Mouse (Mus musculus) heart, postnatal 36 days (tissue): Measurements from ENCODE around the gene Rbm44. TPM values are rescaled to one million over a fixed set of nuclear protein-coding genes. Genes with fewer than 3 reads are reported as not detected.
A peak's percentile ranks its signal among the peaks of the same experiment; 100 is the strongest.

Experiments used
- DNase-seq, 2 experiments: peaks; one replicate each; pipeline ENCODE4 v3.0.0; 2021 to 2022
- intact Hi-C: fragments of 180-260 bp; cut with DNase I; formaldehyde crosslinking; loops from one replicate; pipeline ENCODE4 v1.15.1; 2025
- total RNA-seq, 2 experiments: library from RNA; stranded (reverse); gene quantifications; 2 replicates each; pipeline ENCODE4 v1.2.3; 2021

The Rbm44 gene
- total RNA-seq, 2 experiments from 2014 or later = not detected

GRCm38 (mm10) chr1:91176871-91177270, 32.0 kb downstream of the Rbm44 start:
- peak in 1 of 2 experiments; percentile 15 for DNase-seq
- intact Hi-C loops = loop anchor here (5.0 kb wide), 1 partner anchor 205 kb away; no protein-coding TSS in a partner anchor

DNA sequence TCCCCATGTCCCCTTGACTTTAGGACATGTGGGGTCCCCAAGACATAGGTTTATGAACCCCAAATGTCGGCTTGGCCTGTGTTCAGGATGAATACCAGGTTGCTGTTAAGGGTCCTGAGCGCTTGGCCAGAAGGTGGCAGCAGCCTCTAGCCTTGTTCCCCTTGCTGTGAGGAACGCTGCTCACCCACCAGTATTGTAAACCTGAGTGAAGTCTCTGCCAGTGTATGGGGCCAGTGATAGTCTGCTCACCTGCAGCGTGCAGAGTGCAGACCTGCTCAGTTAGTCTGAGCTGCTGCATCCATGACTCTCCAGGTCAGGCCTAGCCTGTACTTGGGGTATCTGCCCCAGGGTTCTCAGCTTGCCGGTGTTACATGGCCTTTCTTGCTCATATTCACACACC, 34.2 kb downstream of the Rbm44 start:
- intact Hi-C loops = loop anchor here (1.0 to 5.0 kb wide), 3 partner anchors 32 to 207 kb away; no protein-coding TSS in a partner anchor
- DNase-seq = peak; percentile 69 to 71

- peak; percentile 46 to 53 for DNase-seq
- intact Hi-C loops = loop anchor here (1.0 to 5.0 kb wide), 3 partner anchors 32 to 207 kb away; no protein-coding TSS in a partner anchor
Observed at GRCm38 (mm10) chr1:91179533-91180173, 34.8 kb downstream of the Rbm44 start, which contains the start of gene Ramp1. Gene Ramp1 (plus strand): TSS chr1:91179822.

- DNase-seq = no peak
- intact Hi-C loops = no loop called here
Observed at GRCm38 (mm10) chr1:91180174-91180565, 35.3 kb downstream of the Rbm44 start.

- peak in 1 of 2 experiments; percentile 13 for DNase-seq
- intact Hi-C loops = no loop called here
Observed at GRCm38 (mm10) chr1:91180723-91181122, 35.8 kb downstream of the Rbm44 start.

DNA sequence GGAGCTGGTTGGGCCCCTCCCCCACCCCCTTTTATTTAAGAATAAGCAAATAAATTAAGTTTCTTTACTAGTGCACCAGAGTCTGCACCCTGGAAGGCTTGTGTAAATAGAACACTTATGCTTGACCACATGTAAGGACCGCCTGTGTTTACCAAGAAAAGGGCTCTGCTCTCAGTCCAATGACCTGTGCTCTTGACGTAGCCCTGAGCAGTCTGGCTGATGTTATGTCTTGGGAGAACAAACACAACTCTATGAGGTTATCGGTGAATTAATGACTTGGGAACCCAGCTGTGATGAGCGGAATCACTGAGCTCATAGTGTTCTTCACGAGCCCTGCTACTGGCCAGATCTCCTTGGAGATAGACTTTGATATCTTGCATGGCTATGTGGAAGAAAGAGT, 36.4 kb downstream of the Rbm44 start:
- intact Hi-C loops = no loop called here

DNA sequence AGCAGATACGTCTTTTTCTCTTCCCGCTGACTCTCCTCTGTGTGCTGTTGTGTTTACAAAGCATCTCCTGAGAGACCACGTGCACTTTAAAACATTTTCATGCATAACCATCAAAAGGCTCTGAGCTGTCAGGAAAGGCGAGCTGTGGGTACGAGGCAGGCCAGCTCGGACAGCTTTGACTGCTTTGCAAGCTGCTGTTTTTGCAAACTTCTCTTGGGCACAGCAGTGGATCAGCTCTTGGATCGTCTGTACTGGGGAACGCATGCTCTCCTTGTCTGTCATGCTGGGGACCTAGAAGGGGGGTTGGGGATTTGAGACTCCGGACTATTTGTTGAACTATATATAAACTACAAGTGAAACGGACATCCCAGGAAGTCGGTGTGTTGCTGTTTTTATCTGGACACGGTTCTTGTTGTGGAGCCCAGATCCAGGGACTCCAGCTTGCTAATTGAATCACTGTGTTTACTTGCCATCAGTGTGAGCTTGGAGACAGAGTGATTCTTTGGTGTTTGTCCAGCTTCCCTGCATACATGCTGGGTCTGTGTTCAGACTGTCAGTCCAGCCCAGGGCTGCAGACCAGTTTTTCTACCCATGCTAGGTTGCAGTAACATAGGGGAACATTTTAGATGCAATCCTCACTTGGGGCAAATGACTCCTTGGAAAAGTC, 37.0 kb downstream of the Rbm44 start:
- peak in 1 of 2 experiments; percentile 12 for DNase-seq
- intact Hi-C loops = no loop called here

More for the DNA sequence above, 36.4 kb downstream of the Rbm44 start:
- DNase-seq = no peak

DNA sequence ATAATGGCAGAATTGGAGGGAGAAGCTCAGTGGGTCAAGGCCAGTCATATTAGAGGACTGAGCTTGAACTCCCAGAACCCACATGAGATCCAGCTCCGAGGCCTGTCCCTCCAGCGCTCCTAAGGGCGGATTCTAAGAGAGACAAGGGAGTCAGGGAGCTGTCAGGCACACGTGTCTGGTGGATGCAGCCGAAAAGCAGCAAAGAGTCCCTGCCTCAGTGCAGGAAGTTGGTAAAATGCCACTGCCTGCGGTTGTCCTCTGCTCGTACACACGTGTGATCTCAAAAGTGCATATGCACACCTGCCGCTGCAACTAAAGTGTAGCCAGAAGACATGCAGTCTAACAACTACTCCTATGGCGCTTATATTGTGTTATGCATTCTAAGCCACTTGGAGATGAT, 38.4 kb downstream of the Rbm44 start:
- intact Hi-C loops = no loop called here
- no peak for DNase-seq

DNA sequence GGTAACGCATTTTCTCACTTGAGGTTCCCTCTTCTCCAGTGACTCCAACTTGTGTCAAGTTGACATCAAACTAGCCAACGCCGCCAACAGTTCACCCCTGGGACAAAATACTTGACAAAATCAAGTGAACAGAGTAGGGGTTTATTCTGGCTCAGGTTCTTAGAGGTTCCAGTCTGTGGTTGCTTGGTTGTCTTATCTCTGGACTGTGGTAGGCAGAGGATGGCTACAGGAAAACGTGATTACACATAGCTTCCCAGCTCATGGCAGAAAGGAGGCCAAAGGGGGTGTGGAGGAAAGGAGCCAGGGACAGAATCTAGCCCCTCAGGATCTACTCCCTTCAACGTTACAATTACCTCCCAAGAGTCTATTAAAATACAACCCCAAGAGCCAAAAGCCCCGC, 41.8 kb downstream of the Rbm44 start:
- no peak for DNase-seq
- intact Hi-C loops = no loop called here

DNA sequence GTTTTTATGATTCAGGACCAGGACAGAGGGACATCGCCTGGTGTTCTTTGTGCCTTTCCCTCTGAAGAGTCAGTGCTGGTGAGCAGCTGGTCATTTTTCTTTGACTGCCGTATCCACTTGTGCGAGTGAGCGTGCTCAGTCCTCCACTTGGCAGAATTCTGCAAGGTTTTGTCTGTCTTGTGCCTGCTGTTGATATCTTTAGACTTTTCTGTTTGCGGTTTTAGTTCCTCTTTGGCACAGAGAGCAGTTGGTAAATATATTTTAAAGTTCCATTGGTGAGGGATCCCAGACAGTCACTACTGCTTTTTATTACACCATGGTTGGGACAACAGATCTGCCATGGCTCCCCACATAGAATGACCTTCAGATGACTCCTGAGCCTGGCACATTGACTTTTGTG, 42.4 kb downstream of the Rbm44 start:
- intact Hi-C loops = no loop called here
- DNase-seq = no peak

GRCm38 (mm10) chr1:91187786-91188640, 43.1 kb downstream of the Rbm44 start:
- intact Hi-C loops = no loop called here
- no peak for DNase-seq

DNA sequence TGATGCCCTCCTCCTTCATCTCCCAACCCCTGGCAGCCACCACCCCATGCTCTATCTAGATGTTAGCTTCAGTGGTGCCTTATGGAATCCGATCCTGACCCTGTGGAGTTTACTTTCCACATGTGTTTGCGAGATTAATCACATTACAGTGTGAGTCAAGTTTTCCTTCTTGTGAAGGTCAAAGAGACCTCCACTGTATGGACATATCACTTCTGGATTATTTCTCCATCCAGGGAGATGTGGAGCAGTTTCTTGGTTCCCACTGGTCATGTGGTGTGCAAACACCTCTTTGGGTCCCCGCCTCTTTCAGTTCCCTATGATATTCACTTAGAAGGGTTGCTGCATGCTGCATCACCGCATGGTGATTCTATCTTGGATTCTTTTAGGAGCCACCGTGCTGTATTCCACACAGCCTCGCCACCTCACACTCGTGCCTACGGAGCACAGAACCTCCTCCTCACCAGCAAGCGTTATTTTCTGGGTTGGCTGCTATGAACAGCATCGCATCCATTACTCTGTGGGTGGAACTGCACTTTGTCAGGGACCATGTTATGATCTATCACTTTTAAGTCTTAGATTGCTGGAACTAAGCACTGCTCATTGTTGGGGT, 44.1 kb downstream of the Rbm44 start:
- intact Hi-C loops = no loop called here
- no peak for DNase-seq

GRCm38 (mm10) chr1:91192184-91192583, 47.3 kb downstream of the Rbm44 start:
- intact Hi-C loops = no loop called here
- no peak for DNase-seq

DNA sequence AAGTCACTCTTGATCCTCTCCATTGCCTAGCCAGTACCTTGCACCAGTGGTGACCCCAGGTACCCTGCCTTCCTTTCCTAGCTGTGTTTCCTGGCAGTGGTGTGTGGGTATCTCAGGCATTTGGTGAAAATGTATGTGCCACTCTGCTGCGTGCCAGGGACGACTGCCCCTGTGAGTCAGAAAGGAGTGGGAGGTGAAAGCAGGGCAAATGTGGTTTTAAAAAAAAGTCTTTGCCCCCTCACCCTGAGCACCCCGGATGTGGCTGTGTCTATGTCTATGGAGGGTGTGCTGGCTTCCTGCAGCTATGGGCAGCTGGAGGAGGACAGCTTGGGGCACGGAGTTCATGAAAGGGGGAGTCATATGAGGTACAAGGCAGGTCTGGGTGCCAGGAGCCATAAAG, 48.4 kb downstream of the Rbm44 start:
- no peak for DNase-seq
- intact Hi-C loops = no loop called here

DNA sequence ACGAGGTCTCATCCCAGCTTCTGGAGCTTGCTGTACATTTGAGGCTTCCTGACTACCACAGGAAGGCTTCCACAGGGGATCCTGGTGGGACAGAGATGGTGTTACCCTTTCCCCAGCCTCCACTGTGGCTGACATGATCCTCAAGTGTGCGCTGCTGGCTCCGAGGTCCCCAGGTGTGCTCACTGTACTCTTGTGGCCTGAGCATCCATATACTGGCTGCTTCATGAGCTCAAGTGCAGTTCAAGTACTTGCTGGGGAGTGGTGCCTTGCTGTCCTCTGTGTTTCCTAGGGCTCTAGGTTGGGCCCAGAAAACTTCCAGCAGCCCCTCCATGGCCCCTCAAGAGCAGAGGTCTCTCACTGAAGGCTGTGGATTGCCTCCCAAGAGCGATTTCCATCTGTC, 48.8 kb downstream of the Rbm44 start:
- intact Hi-C loops = no loop called here
- no peak for DNase-seq

DNA sequence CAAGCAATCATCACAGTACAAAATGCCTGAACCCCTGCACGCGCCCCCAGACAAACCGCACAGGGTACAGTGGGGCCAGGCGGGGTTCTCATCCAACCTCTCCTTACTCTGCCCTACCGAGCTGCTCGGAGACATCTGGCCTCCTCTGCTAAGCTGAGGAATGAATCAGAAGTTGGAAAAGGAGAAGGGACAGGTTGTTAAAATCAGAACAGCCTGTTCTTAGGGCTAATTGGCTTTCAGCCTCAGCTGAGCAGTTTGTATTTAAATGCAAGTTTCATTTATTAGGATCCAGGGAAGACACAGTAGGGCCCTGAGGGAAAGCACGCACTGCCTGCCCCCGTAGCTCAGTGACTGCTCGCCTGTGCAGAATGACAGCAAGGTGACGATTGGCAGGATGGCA, 54.9 kb downstream of the Rbm44 start:
- intact Hi-C loops = no loop called here
- no peak for DNase-seq

DNA sequence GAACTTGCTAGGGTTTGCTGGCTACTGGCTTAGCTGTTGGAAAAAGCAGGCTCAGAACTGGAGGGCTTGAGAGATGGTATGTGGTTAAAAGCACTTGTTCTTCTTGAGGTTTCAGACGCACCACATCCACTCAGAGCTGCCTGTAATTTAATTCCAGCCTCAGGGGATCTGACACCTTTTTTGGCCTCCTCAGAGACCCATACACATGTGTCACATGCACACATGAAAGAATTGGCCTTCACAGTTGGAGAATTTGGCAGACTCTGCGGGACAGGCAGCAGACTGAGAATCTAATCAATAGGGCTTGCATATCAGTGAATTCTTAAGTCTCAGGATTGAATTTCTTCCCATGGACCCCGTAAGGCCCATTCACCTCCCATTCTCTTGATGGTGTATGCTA, 56.2 kb downstream of the Rbm44 start:
- intact Hi-C loops = no loop called here

GRCm38 (mm10) chr1:91204221-91204765, 59.4 kb downstream of the Rbm44 start:
- intact Hi-C loops = no loop called here
- DNase-seq = no peak

More for the DNA sequence above, 56.2 kb downstream of the Rbm44 start:
- DNase-seq = no peak

DNA sequence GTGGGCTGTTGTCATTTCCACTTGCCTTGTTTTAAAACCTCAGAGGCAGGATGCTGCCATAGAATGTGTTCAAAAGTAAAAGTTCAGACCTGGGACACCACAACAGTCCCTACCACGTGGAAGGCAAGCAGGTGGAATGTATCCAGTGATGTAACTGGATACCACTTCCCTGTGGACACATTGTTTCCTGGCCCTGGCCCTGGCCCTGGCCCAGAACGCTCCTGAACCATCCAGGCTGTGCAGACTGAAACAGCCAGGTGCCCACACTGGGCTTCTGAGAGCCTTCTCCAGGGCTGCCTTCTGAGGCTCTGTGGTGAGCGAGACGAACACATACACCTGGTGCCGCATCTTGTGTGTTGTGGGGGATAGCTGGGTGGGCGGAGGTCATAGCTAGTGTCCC, 60.8 kb downstream of the Rbm44 start:
- intact Hi-C loops = no loop called here

DNA sequence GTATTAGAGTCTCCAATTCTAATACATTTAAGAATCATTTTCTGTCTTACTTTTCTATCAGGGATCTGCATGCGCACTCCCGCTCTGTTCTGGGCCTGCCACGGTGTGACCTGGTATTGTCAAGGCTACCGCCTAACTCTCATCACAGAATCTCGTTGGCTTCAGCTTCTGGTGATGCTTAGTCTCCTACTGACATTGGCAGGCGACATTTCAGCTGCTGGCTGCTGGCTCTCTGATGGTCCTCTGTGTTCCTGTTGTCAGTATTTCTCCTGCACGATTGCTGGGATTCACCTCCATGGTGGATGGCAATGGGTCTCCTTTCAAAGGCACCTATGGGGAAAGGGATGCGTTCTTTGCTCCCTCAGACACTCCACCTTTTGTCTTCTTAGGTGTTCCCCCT, 61.4 kb downstream of the Rbm44 start:
- intact Hi-C loops = no loop called here
- DNase-seq = no peak

More for the DNA sequence above, 60.8 kb downstream of the Rbm44 start:
- DNase-seq = no peak
